Mouse (Mus musculus) kidney, adult 11 months (tissue): ENCODE measurements around the gene Tmem251.

ENCODE experiments used
- DNase-seq: peaks from one replicate; pipeline ENCODE4 v3.0.0; 2022

The Tmem251 gene

DNA sequence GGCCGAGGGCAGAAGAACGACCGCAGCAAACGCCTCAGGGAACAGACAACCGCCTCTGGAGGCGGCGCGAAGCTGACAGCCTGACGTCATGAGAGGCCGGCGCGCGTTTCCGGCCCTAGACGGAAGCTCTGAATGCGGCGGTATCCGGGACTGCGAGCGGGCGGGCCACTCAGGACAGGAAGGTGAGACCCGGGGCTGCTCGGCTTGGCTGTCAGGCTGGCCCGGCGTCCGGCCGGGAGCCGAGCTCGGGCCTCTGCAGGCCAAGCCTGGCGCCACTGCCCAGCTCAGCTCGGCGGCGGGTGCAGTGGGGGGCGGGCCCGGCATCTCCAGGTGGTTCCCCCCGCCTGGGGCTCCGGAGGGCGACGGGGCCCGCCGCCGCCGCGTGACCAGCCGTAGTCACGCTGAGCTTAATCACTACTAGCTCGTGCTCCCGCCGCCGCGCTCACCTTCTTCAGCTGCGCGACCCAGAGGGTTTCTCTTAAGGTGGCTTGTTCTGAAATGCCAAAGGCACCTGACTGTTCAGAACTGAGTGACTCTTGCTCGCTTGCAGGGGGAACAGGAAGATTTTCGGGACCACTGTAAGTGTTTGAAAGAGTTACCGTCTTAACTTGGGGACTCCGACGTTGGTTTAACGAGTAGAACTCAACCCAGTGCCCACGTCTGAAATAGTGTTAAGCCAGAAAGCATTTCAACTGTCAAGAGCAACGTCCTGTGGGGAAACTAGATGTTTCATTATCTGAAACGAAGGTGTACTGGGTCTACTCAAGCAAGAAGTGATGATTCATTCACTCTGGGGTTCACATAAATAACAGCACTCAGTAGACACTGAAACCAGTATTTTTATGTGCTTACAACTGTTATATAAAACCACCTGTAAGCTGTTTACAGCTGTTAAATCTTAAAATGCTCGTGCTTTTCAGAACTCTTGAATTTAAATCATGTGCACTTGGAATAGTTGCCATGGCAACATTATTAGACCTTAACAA lies at the start of gene Tmem251, which contains the start of gene Moap1:
Gene Tmem251 (plus strand): TSS at position 174 of the 986 bp plus-strand sequence.
Gene Moap1 (minus strand): TSS at position 73 of the 986 bp plus-strand sequence.
- peak; percentile 90 for DNase-seq

DNA sequence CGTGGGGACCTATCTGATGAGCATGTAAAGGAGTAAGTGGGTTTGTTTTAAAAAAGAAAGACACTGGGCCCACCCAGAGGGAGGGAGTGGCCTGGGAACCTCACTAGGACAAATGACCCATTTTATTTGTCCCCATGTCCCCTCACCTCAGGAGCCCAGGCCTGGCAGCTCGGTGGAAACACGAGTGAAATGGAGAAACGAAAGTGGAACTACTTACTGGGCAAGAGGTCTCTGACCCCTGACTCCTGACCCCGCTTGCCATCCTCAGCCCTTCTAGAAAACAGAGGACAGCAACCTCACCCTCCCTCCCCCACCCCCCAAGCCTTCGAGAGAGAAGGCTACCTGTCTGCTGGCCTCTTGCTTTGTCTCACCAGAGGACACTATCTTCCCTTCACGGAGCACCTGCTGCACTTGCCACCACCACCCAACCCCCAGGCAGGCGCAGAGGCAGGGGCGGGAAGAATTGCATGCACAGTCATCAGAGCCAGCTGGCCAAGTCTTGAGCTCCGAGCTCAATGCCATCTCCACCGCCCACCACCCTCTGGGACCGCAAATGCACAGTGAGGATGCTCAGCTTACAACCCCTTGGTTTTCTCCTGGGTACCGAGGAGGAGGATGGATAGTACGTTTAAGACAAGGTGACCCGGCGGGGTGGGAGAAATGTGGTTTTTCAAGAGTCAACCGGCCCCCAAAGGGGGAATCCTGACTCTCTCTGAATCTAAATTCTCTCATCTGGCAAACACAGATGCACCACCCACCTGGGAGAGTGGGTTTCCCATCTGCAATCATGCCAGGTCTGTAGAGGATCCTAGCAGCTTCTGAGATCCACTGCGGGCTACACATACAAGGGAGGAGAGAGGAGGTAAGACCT lies 48.0 kb upstream of the Tmem251 start:
- DNase-seq: no peak

DNA sequence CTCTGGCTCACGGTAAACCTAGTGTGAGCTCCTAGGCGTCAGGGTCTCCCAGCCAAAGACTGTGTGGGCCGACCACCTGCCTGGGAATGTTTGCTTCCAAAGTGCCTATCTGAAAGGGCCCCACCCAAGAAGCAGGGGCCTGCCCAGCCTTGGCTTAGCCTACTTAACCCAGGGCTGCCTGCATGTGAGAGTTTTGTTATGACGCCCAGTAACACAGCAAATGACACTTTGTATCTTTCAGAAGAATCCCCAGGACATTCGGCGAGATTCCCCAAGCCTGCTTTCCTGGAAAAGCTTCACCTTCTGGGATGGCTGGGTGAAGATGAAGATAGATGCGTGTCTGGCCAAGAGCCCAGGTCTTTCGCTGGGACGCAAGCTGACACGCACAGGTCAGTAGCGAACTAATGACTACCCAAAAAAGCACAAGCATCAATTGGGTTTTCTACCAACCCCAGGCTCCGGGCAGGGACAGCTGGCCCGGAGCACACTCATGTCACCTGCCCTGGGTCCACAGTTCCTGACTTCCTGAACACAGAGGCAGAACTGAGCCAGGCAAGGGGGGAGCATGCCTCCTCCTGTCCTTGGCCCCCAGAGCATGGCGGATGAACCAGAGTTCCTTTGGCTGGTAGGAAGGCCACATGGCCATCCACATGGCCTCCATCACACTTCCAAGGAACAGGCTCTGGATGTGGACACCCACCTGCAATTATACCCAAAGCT lies 46.8 kb upstream of the Tmem251 start:
- no peak for DNase-seq

DNA sequence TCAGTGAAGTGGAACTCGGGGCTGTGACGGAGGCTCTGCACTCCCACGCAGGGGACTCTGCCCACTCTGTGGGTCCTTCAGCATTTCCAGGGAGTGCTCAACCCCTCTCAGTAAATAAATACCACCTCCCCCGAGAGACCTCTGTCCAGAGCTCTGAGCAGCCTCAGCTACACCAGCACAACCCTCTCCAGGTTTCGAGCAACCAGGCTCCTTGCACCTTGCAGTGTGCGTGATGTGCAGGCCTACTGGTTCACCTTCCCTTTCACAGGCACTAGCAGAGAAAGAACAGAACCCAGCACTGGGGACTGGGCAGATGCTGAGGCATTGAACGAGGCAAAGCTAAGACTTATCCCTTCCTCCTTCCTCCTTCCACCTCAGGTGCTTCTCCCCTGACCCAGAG lies 46.2 kb upstream of the Tmem251 start:
- DNase-seq: no peak

DNA sequence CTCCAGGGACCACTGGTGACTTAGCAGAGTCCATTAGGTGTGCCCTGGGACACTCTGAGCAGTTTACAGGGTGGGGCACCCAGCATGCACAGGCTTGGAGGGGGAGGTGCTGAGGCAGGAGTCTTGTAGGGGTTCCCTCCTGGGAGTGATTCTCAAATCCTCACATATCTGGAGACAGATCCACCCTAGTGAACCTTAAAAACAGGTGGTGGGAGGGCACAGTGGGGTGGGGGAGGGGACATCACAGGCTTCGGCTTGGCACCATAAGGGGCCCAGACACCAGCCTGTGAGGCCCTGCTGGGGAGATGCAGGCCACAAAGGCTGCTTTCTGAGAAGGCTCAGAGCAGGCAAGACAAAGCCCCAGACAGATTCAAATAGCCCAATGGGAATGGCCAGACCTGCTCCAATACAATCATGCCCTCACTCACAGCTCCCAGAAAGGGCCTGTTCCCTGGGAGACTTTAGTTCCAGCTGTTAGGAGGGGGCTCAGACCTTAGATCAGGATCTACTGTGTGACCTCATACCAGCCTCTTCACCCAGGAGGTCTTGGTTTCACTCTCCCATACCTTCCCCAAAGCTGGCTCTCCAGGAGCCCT lies 45.4 kb upstream of the Tmem251 start:
- DNase-seq: no peak

DNA sequence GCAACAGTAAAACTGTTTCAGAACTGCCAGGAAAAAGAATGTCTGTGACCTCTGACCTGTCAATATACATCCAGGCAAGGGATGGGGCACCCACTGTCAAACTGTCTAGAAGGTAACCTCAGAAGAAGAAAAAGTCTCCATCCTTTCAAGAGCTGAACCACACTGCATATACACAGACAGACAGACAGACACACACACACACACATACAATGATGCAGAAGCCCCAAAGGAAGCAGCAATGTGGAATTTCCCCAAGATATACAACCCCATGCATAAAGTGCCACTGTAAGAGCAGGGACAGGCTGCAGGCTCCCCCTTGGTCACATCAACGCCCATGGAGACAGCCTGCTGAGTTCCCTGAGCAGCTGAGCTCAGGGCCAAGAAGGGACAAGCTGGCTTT lies 44.4 kb upstream of the Tmem251 start:
- DNase-seq: no peak

DNA sequence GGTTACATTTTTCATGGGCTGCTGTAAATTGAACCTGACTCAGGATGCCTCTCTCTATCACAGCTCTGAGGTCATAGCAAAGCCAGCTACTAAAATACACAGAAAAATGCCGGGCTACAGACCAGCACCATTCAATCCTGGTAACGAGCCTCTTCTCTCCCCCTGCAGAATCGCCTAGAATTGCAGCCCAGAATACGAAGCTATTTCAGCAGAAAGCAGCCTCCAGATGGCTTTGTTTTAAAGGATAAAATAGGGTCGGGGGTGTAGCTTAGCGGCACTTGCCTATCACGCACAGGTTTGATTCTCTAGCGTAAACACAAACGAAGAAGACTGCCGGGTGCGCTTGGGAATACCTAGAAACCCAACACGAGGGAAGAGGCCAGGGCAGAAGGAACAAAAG lies 43.1 kb upstream of the Tmem251 start:
- no peak for DNase-seq

DNA sequence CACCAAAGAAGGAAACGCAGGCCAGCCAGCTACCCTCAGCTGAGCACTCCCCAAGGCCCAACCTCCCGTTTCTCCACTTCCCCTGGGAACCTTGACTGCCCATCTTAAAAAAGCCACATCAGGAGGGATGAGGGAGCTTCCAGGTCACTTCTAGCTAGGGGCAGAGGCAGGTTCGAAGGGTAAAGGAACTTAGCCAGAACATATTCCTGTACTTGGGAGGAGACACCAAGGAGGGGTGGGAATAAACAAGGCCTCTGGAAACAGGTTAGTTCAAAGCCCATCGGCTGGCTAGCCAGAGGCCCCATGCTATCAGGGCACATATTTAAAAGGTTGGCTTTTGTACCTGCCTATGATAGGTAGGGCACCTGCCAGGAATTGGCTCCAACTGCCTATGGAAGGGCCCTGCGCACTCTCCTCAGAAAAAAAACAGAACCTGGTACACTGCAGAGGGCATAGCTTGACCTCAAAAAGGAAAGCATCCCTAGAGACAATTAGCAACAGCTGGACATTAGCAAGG lies 41.8 kb upstream of the Tmem251 start:
- DNase-seq: no peak

DNA sequence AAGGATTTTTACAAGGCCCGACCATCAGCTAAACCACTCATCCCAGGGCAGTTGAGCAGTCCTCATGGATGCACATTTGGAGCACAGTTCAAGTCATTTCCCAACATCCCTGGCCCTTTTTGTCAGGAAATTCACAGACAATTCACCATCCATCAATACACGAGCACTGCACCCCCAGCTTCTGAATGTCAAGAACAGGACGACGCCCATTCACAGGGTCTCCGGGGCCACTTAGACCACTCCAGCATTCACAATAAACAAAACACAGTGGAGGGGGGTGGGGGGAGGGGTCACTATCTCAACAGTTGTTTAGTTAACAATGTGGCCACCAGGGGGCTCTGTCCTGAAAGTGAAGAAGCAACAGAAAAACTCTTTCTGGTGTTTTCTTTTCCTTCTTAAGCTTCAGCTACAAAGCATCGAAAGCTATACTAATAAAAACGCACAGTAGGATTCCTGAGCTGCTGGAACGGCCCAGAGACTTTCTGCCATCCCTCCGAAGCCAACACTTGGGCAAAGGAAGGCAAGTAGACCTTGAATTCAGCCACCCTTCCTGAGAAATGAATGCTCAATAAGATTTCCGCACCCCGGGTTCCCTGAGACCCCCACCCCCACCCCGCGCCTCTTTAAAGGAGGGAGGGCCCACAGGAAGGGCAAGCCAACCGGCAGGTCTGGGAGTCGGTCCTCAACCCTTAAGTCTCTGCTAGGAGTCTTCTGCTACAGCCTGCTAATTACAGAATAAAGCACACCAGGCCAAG lies 41.0 kb upstream of the Tmem251 start:
- DNase-seq: peak; percentile 47

DNA sequence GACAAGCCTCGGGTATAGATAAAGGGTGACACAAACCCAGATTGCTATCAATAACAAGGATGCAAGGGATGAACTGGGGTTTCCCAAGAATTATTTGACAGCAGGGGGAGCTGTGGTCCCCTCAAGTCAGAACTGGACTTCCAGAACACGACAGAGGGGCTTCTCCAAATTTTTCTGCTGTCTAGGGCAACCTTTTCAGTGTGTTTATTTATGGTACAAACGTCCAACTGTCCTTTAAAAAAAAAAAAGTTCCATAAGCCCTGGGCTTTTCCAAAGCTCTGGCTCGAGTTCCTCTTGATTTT lies 40.5 kb upstream of the Tmem251 start:
- no peak for DNase-seq

DNA sequence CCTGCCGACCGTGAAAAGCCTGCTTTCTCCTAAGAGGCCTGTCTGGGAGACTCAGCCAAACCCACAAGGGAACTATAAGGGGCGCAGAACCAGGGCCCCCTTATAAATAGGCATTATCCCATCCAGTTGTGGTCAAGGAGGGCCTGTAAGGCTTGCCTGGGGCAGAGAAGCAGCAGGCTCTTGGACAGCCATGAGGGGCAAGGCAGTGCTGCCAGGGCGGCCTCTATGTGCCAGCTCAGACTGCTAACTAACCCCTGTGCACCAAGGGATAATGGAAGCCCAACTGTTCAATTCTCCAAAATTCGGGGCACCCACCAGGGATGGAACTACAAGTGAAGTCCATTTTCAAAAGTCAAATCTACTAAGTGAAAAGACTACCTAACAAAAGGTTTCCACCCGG lies 40.1 kb upstream of the Tmem251 start:
- DNase-seq: no peak

DNA sequence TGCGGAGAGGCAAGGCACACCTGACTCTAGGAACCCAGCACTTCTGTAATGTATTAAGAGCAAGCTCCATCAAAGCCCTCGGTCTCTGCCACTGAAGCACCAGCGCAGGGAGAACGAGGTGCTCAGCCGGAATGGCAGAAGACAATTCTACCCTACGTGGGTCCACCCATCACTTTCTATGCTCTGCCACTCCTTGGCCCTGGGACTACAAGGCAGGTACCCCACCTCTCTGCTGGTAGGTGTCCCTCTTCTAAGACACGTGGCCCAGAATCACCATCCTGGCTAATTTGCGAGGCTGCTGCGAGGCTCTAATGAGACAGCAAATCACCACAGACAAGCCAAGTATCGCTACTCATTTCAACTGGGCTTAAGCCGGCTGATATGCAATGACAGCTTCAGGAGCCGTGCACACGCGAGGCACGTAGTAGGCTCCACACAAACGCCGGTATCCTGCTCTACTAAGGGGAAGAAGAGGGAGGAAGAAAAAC lies 39.6 kb upstream of the Tmem251 start:
- DNase-seq: no peak

DNA sequence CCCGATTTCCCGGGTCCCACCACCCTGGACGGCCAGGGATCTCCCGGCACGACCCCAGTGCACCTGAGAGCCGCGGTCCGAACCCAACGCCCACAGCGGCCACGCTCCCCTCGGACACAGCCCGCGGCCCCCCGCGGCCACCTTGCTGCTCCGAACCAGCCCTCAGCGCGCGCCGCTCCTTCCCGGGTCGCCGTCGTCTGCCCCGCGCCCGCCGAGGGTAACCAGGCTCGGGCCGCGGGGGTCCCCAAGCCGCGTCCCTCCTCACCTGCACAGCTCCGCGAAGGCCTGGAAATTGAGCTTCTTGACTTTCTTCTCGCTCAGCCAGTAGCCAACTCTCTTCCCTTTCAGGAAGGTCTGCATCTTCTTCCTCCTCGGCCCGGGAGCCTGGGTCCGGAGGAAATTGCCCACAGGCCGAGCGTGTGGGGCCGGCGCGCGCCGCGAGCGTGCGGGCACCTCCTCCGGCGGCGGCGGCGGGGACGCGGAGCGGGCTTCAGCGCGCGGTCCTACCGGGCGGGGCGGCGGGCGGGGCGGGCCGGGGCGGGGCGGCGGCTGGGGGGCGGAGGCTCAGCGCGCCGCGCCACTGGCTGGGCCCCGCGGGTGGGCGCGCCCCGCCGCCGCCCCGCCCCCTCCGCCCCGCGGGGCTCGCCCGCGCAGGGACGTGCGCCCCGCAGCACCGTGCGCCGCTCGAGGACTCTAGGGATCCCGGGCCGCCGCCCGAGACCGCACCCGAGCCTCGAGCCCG lies 38.9 kb upstream of the Tmem251 start, which contains the start of gene Itpk1:
Gene Itpk1 (minus strand): TSS at position 474 of the 742 bp plus-strand sequence.
- DNase-seq: peak; percentile 42

DNA sequence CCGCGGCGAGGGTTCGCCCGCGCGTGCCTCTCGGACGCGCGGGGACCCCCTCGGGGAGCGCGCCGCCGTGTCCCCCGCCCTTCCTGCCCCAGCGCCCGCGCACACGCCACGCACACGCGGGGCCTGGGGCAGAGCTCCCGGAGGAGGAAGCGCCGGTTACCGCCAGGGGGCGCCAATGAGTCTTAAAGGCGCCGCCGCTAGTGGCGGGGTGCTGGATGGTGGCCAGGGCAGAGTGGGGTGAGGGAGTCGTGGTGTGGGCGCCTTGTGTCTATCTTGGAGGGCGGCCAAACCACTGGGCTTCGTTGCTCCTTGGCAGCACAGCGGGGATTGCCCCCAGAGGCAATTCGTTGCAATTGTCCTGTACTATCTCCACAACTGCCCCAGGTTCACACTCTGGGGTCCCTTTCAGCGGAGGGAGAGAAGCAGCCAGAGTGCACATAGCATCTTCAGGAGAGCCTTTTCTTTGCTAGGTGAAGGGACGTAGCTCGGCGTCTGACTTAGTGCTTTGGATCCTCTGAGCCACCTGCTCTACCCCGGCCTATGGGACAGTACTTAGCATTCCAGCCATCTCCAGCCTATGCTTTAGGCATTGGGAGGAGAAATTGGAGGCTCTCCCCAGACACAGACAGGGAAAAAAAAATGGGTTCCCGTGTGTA lies 38.2 kb upstream of the Tmem251 start:
- DNase-seq: peak; percentile 79

DNA sequence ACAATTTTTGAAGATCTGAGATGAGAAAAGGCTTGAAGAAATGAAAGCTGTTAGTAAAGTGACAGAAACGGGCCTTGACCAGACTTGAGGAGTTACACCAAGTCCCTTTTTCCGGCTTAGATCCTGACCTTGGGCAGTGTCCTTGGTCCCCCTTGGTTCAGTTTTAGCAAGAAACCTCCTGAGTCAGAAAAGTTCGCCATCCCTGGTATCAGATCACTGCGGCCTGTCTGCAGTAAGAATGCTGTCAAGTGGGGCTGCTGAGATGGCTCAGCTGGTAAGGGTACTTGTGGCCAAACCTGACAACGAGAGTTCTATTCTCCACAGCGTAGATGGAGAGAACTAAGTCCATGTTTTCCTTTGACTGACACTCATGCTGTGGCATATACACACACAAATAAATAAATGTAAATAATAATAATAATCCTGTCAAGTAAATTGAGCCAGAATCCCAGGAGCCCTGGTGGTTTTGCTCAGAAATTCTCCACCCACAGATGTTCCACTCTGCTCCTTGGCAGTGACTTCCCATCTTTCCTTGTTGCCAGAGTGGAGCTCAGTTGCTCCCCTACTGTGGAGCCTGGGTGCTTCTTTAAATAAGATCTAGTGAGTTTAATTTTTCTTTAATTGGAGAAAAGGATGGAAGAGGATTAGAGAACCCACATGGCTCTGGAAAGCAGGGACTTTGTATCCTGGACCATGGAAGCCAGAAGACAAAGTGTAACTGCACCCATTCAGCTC lies 37.5 kb upstream of the Tmem251 start:
- no peak for DNase-seq

DNA sequence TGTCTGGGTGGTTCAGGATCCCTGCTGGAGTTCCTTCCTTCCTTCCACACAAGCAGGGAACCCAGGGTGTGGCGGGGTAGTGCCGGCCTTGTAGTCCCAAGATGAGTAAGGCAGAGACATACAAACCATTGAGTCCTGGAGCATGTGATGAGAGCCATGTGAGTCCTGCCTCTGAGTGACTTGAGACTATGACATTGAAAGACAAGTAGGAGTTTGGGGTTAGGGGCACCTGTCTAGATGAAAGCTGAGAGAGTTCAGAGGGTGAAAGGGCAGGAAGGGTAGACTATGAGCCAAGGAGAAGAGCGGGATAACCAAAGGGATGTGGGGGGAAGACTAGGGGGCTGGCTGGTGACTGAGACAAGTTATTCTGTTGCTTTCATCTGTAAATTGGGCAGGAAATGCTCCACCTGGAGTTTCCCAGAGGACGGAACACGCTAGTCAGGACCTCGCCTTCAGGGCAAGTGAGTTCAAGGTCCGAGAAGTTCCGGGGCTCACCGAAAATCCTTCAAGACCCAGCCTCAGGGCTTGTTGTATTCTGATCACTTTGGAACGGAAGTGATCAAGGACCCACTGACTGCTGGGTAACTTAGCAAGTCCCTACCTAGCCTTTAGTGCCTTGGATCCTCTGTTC lies 36.6 kb upstream of the Tmem251 start:
- no peak for DNase-seq

DNA sequence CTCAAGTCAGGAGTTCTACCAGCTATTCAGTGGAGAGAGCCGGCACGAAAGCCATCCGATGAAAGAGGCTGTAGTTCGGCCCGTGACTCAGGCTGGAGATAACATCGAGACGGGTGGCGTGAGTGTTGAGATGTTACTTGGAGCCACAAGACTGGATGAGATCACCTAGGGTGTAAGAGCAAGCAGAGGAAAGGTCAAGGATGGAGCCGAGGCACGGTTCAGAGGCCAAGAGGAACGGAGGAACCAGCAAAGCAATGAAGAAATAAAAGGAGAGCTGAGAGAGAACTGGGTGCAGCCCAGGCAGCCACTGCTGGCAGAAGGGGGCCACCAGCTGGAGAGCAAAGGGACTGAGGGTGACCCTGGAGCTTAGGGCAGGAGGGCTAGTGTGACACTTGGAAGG lies 35.3 kb upstream of the Tmem251 start:
- DNase-seq: no peak

DNA sequence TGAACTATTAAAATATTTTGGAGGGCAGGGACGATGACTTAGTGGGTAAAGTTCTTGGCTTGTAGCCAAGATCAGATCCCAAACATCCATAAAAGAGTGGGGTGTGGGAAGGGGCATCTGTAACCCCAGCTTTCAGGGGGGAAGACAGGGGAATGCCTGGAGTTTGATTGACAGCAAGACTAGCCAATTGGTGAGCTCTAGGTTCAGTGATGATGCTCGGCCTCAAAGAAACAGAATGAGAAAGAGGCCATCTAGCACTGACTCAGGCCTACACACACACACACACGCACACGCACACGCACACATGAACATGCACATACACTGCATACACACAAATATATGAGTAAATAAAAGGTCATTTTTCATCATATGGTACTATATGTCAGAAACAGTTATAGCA lies 33.7 kb upstream of the Tmem251 start:
- no peak for DNase-seq

DNA sequence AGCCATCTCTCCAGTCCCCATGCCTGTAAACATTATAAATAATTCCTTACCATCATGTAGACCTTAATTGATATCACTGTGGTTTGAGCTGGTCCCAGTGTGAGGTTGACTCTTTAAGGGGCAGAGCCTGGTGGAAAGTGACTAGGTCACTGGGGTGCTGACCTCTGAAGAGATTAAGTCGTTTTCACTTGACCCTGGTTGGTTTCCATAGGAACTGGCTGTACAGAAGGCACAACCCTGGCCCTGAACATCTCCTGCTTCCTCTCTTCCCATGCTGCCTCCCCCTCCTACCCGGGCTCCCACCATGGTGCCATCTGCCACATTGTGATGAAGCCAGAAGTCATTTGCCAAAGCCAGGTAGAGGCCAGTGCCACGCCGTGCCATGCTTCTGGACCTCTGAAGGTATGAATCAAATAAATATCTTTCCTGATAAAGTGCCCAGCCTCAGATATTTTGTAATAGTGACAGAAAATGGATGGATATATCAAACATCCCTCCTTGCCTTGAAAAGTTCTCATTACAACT lies 32.6 kb upstream of the Tmem251 start:
- DNase-seq: no peak
